Mouse (Mus musculus) stomach, embryonic 14.5 days (tissue): ENCODE data around the gene Usmg5. TPM values are rescaled to one million over a fixed set of nuclear protein-coding genes. Genes with fewer than 3 reads are reported as not detected.

ENCODE experiments used
- ATAC-seq: fragments of 200-750 bp; cut with Nextera tagmentation; 2 replicates; pipeline ENCODE4 v1.8.0; 2017; ENCODE audit warnings: low read depth, moderate TSS enrichment; ENCODE audit not compliant: insufficient number of reproducible peaks, insufficient read depth, low FRiP score
- H3K27ac ChIP-seq: fragments of 300-500 bp; sonication (generic); 2 replicates; pipeline ENCODE4 v1.5.1; 2014; ENCODE audit warnings: mild to moderate bottlenecking, low read length, moderate library complexity, mixed read lengths
- H3K27me3 ChIP-seq: fragments of 300-500 bp; sonication (generic); 2 replicates; pipeline ENCODE4 v1.6.1; 2014; ENCODE audit warnings: low read length, control low read depth, mixed read lengths; ENCODE audit not compliant: control insufficient read depth, insufficient read depth
- H3K36me3 ChIP-seq: fragments of 300-500 bp; sonication (generic); 2 replicates; pipeline ENCODE4 v1.6.1; 2014; ENCODE audit warnings: mild to moderate bottlenecking, control low read depth, low read length, moderate library complexity, mixed read lengths; ENCODE audit not compliant: control insufficient read depth, insufficient read depth
- H3K4me1 ChIP-seq: fragments of 300-500 bp; sonication (generic); 2 replicates; pipeline ENCODE4 v1.6.1; 2014; ENCODE audit warnings: low read length, control low read depth, mixed read lengths; ENCODE audit not compliant: control insufficient read depth, insufficient read depth
- H3K4me2 ChIP-seq: fragments of 300-500 bp; sonication (generic); replicated peaks from 2 replicates; pipeline ENCODE4 v1.6.1; 2014; ENCODE audit warnings: low read depth, low read length, control low read depth
- H3K4me3 ChIP-seq: fragments of 300-500 bp; sonication (generic); 2 replicates; pipeline ENCODE4 v1.5.1; 2014; ENCODE audit warnings: low read depth, low read length, control low read depth
- H3K9ac ChIP-seq: fragments of 300-500 bp; sonication (generic); replicated peaks from 2 replicates; pipeline ENCODE4 v1.6.1; 2014; ENCODE audit warnings: low read depth, mild to moderate bottlenecking, control low read depth, low read length, moderate library complexity, mixed read lengths
- H3K9me3 ChIP-seq: fragments of 300-500 bp; sonication (generic); 2 replicates; pipeline ENCODE4 v1.6.1; 2016; ENCODE audit warnings: low read depth, low read length, control low read depth; ENCODE audit not compliant: control insufficient read depth
- WGBS: fragments of 180-500 bp; shearing (Covaris S2); extraction: QIAGEN DNeasy Blood & Tissue Kit; methylation state at CpG from one replicate; pipeline ENCODE4 v1.1.7; 2014; 5-methylcytosine and 5-hydroxymethylcytosine counted together
- polyA plus RNA-seq: library from polyadenylated mRNA; unstranded; fragments of >200 nt; fragmentation: Nextera tagmentation; extraction: Ambion mirVana; gene quantifications from 2 replicates; pipeline ENCODE4 v1.2.1, GENCODE M21; 2014

The Usmg5 gene
- polyA plus RNA-seq, 1 experiment from 2014 or later, result 1,234 TPM

- Histone ChIP-seq H3K27ac (no peak overlapping the region), H3K9ac (no peak overlapping the region), H3K4me3 (no peak overlapping the region), H3K27me3 (no peaks in the 10 kb centered on the region), H3K4me1 (peaks cover 16% of the 10 kb centered on the region), H3K9me3 (no peaks in the 10 kb centered on the region), H3K36me3 (peaks cover 34% of the 10 kb centered on the region), H3K4me2 (no peak overlapping the region)
- 85% methylated on average over 3 of the region's 3 CpGs for whole genome bisulfite sequencing
- no peak for ATAC-seq
Observed at GRCm38 (mm10) chr19:47088226-47088625, 2.2 kb downstream of the Usmg5 start.

DNA sequence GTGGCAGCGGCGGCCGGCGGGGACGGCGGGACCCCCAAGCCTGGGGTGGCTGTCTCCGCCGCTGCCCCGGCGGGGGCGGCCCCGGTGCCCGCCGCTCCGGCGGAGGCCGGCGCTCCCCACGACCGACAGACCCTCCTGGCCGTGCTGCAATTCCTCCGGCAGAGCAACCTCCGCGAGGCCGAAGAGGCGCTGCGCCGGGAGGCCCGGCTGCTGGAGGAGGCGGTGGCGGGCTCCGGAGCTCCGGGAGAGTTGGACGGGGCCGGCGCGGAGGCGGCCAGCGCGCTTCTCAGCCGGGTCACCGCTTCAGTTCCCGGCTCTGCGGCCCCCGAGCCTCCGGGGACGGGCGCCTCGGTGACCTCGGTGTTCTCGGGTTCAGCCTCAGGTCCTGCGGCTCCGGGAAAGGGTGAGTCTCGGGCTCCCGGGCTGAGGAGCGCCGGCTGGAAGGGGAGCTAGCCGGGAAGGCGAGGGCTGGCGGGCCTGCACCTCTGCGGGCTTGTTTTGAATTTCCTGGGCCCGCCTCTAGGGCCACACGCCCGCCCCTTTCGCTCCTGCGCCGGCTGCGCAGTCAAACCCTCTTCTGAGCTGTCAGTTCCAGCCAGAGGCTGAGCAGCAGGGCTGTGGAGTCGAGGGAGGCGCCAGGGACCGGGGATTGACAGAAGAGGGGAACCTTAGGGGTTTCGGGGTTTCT lies 22.4 kb downstream of the Usmg5 start:
- H3K9ac ChIP-seq, result peak overlapping the region; percentile 90
- ATAC-seq, result peak; percentile 94
- H3K9me3 ChIP-seq, result no peaks in the 10 kb centered on the region
- peak overlapping the region; percentile 99 for H3K4me3 ChIP-seq
- H3K27me3 ChIP-seq, result no peaks in the 10 kb centered on the region
- WGBS, result under 1% methylated on average over 54 of the region's 72 CpGs
- H3K27ac ChIP-seq, result peak overlapping the region; percentile 84
- peak overlapping the region; percentile 62 for H3K4me2 ChIP-seq
- H3K4me1 ChIP-seq, result no peaks in the 10 kb centered on the region
- peaks cover 15% of the 10 kb centered on the region for H3K36me3 ChIP-seq

- H3K36me3 ChIP-seq, result peaks cover 10% of the 10 kb centered on the region; the same call in 1 of the 2 replicates
- H3K9ac ChIP-seq, result peak within 1 kb of the TSS; percentile 90
- no peaks in the 10 kb centered on the region for H3K27me3 ChIP-seq
- H3K27ac ChIP-seq, result peak within 1 kb of the TSS; percentile 84
- no peaks in the 10 kb centered on the region for H3K4me1 ChIP-seq
- no peaks in the 10 kb centered on the region for H3K9me3 ChIP-seq
- peak within 1 kb of the TSS; percentile 62 for H3K4me2 ChIP-seq
- ATAC-seq, result peak; percentile 80
- WGBS, result 10% methylated on average over 42 of the region's 49 CpGs
- peak within 1 kb of the TSS; percentile 99 for H3K4me3 ChIP-seq
Observed at GRCm38 (mm10) chr19:47067096-47067882, 23.2 kb downstream of the Usmg5 start, which contains the start of gene Taf5. TSS of gene Taf5 (plus strand) at chr19:47067746.

DNA sequence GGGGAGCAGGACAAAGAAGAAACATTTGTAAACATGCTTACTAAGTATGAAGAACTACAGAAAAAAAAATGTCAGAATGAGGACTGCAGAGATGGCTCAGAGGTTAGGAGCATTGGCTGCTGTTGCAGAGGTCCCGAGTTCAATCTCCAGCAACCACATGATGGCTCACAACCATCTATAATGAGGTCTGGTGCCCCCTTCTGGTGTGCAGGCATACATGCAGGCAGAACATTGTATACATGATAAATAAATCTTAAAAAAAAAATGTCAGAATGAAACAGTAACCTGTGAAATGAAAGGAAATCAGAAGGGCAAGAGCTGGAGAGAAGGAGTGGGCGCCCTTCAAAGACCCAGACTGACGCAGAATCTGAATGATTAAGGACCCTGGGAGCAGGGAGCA lies 24.6 kb downstream of the Usmg5 start:
- Histone ChIP-seq H3K27ac (no peak overlapping the region), H3K4me2 (no peak overlapping the region), H3K9me3 (no peaks in the 10 kb centered on the region), H3K4me1 (no peaks in the 10 kb centered on the region), H3K4me3 (no peak overlapping the region), H3K36me3 (peaks cover 2% of the 10 kb centered on the region; the same call in 1 of the 2 replicates), H3K9ac (no peak overlapping the region), H3K27me3 (no peaks in the 10 kb centered on the region)
- ATAC-seq, result no peak
- WGBS, result 95% methylated on average over 3 of the region's 3 CpGs

- no peak for ATAC-seq
- Histone ChIP-seq H3K9ac (no peak overlapping the region), H3K4me2 (no peak overlapping the region), H3K4me3 (no peak overlapping the region), H3K4me1 (no peaks in the 10 kb centered on the region), H3K27ac (no peak overlapping the region), H3K36me3 (no peaks in the 10 kb centered on the region), H3K9me3 (no peaks in the 10 kb centered on the region), H3K27me3 (no peaks in the 10 kb centered on the region)
- 75% methylated on average over 1 of the region's 1 CpGs for WGBS
Observed at GRCm38 (mm10) chr19:47057684-47058083, 32.8 kb downstream of the Usmg5 start.

- WGBS, result 72% methylated on average over 4 of the region's 4 CpGs
- no peak for ATAC-seq
- Histone ChIP-seq H3K4me2 (no peak overlapping the region), H3K9me3 (no peaks in the 10 kb centered on the region), H3K9ac (no peak overlapping the region), H3K36me3 (no peaks in the 10 kb centered on the region), H3K27ac (no peak overlapping the region), H3K4me3 (no peak overlapping the region), H3K4me1 (peaks cover 12% of the 10 kb centered on the region; the same call in 1 of the 2 replicates), H3K27me3 (no peaks in the 10 kb centered on the region)
Observed at GRCm38 (mm10) chr19:47053471-47053870, 37.0 kb downstream of the Usmg5 start.

DNA sequence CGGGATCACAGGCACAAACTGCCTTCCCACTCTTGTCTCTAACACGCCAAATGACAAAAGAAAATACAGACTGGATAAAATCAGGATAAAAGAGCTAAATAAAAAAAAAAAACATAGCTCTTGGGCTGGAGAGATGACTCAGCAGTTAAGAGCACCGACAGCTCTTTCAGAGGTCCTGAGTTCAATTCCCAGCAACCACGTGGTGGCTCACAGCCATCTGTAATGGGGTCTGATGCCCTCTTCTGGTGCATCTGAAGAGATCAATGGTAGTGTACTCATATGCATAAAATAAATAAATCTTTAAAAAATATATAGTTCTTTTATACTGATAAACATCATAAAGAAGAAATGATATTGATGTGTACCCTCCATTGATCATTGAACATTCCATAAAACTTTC lies 37.5 kb downstream of the Usmg5 start:
- Histone ChIP-seq H3K9me3 (no peaks in the 10 kb centered on the region), H3K4me2 (no peak overlapping the region), H3K27me3 (no peaks in the 10 kb centered on the region), H3K9ac (no peak overlapping the region), H3K4me3 (no peak overlapping the region), H3K36me3 (no peaks in the 10 kb centered on the region), H3K27ac (no peak overlapping the region), H3K4me1 (peaks cover 12% of the 10 kb centered on the region; the same call in 1 of the 2 replicates)
- no peak for ATAC-seq
- 82% methylated on average over 4 of the region's 4 CpGs for WGBS

- H3K9ac ChIP-seq, result peak within 1 kb of the TSS; percentile 78
- H3K4me3 ChIP-seq, result peak within 1 kb of the TSS; percentile 68
- H3K4me2 ChIP-seq, result peak within 1 kb of the TSS; percentile 54
- peaks cover 12% of the 10 kb centered on the region; the same call in 1 of the 2 replicates for H3K4me1 ChIP-seq
- peak; percentile 89 for ATAC-seq
- under 1% methylated on average over 75 of the region's 75 CpGs for WGBS
- H3K27me3 ChIP-seq, result no peaks in the 10 kb centered on the region
- H3K27ac ChIP-seq, result peak within 1 kb of the TSS; percentile 82
- H3K36me3 ChIP-seq, result 0 out of 2 replicates have a peak, but pooled peaks cover 2% of the 10 kb centered on the region
- no peaks in the 10 kb centered on the region for H3K9me3 ChIP-seq
Observed at GRCm38 (mm10) chr19:47050271-47051032, 40.0 kb downstream of the Usmg5 start, which contains the start of gene Pcgf6. TSS of gene Pcgf6 (minus strand) at chr19:47050906.
